Mouse (Mus musculus): ENCODE data around the gene Ttll6. TPM values are rescaled to one million over a fixed set of nuclear protein-coding genes. Genes with fewer than 3 reads are reported as not detected.

Gene Ttll6
- polyA plus RNA-seq, 1 experiment from 2014 or later: not detected

DNA sequence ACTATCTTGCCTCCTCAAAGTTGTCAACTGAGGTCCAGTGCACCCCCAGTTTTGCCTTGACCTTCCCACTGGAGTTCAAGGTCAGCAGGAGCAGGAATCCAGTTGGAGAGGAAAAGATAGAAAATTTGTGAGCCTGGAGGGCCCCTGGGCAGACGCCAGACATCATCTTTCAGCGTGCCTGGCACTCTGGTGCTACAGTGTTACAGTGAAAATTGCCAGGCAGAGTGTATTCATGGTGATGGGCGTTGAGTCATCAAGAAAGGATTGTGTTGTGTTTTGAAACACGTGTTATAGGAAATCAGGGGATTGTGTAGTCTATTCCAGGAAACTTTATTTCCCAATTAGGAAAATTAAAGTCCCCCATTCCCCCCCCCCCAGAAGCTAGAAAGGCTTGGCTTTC lies 10.2 kb downstream of the Ttll6 start:
- DNase-seq: no peak
- ATAC-seq (ENCODE audit: low FRiP score, low TSS enrichment): no peak
- Histone ChIP-seq H3K4me1 (ENCODE audit: control insufficient read depth, insufficient read depth, low read length) (no peaks in the 10 kb centered on the region), H3K36me3 (ENCODE audit: control insufficient read depth, insufficient read depth, low read length) (no peaks in the 10 kb centered on the region), H3K4me3 (replicated peaks; ENCODE audit: low read depth, low read length) (no peak overlapping the region), H3K9ac (replicated peaks; ENCODE audit: low read length) (no peak overlapping the region), H3K27ac (replicated peaks; ENCODE audit: low read depth, low read length) (no peak overlapping the region), H3K9me3 (ENCODE audit: control insufficient read depth, low read length) (no peaks in the 10 kb centered on the region), H3K27me3 (ENCODE audit: control insufficient read depth, insufficient read depth, low read length) (peaks cover 17% of the 10 kb centered on the region), H3K4me2 (ENCODE audit: low read length) (no peak overlapping the region)
- 69% methylated on average over 4 of the region's 4 CpGs for WGBS

- peak overlapping the region; percentile 26 for H3K4me2 ChIP-seq (ENCODE audit: low read length)
- no peak overlapping the region for H3K9ac ChIP-seq (replicated peaks; ENCODE audit: low read length)
- ATAC-seq (ENCODE audit: low FRiP score, low TSS enrichment) (no peak; the same call in 1 of the 2 replicates), DNase-seq (peak; percentile 88)
- H3K27me3 ChIP-seq (ENCODE audit: control insufficient read depth, insufficient read depth, low read length): peaks cover 17% of the 10 kb centered on the region
- H3K27ac ChIP-seq (replicated peaks; ENCODE audit: low read depth, low read length): no peak overlapping the region
- no peaks in the 10 kb centered on the region for H3K36me3 ChIP-seq (ENCODE audit: control insufficient read depth, insufficient read depth, low read length)
- H3K4me1 ChIP-seq (ENCODE audit: control insufficient read depth, insufficient read depth, low read length): no peaks in the 10 kb centered on the region
- no peaks in the 10 kb centered on the region for H3K9me3 ChIP-seq (ENCODE audit: control insufficient read depth, low read length)
- no peak overlapping the region for H3K4me3 ChIP-seq (replicated peaks; ENCODE audit: low read depth, low read length)
- 1% methylated on average over 15 of the region's 15 CpGs for WGBS
These were observed 12.2 kb downstream of the Ttll6 start for GRCm38 (mm10) chr11:96145622-96146270.

DNA sequence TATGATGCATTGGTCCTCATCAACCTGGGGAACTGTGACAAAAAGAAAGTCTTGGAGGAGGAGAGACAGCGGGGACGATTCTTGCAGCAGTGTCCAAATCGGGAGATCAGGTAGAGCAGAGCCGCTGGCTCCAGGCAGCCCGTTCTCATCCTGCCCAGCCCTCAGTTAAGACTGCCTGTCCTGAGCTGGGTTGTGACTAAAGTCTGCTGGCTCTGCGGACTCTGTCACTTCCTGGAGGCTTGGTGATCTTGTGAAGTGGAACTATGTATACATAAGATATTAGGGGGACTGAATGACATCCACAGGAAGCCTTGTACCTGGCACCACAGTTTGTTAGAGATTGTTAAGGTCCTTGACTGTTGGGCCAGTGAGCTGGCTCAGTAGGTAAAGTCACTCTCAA lies 13.9 kb downstream of the Ttll6 start:
- no peaks in the 10 kb centered on the region for H3K9me3 ChIP-seq (ENCODE audit: control insufficient read depth, low read length)
- no peak overlapping the region for H3K27ac ChIP-seq (replicated peaks; ENCODE audit: low read depth, low read length)
- H3K4me3 ChIP-seq (replicated peaks; ENCODE audit: low read depth, low read length): no peak overlapping the region
- H3K4me2 ChIP-seq (ENCODE audit: low read length): no peak overlapping the region
- no peak overlapping the region for H3K9ac ChIP-seq (replicated peaks; ENCODE audit: low read length)
- 78% methylated on average over 6 of the region's 6 CpGs for WGBS
- ATAC-seq (ENCODE audit: low FRiP score, low TSS enrichment) (no peak), DNase-seq (no peak)
- H3K36me3 ChIP-seq (ENCODE audit: control insufficient read depth, insufficient read depth, low read length): no peaks in the 10 kb centered on the region
- H3K4me1 ChIP-seq (ENCODE audit: control insufficient read depth, insufficient read depth, low read length): no peaks in the 10 kb centered on the region
- peaks cover 21% of the 10 kb centered on the region for H3K27me3 ChIP-seq (ENCODE audit: control insufficient read depth, insufficient read depth, low read length)

DNA sequence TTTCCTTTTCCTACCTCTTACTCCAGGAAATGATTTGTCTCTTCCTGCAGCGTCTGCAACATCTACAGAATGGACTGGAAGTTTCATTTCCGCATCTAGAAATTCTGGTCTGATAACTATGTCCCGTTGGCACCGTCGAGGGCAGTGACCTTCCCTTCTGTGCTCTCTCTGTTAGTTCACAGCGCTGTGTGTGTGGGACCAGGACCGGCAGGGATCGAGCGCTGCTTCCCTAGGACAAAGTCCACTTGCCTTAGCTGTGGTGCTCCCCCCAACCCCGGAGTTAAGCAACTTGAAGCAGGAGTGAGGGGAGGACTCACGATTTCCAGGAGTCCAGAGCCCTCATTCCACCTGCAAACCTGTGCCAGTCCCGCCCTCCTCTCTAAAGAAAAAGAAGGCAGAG lies 31.2 kb downstream of the Ttll6 start:
- peaks cover 52% of the 10 kb centered on the region for H3K27me3 ChIP-seq (ENCODE audit: control insufficient read depth, insufficient read depth, low read length)
- WGBS: 72% methylated on average over 12 of the region's 12 CpGs

DNA sequence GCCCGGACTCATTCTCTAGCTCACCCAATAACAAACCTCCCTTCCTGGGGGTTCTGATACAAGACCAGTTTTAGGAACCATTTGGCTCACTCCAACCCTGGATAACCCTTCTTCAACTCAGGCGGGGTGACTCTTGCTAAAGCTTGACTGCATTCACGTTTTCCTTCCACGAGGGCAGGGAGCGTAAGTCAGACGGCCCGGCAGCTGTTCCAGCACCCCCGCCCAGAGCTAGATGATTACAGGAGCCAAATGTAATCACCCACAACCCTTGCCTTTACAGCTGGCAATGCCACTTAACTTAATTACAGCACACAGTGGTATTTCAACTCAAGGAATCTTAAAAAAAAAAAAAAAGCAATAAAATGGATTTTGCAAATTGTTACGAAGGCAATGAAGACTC lies 34.5 kb downstream of the Ttll6 start:
- Histone ChIP-seq H3K36me3 (ENCODE audit: control insufficient read depth, insufficient read depth, low read length) (no peaks in the 10 kb centered on the region), H3K9ac (replicated peaks; ENCODE audit: low read length) (no peak overlapping the region), H3K4me2 (ENCODE audit: low read length) (no peak overlapping the region), H3K4me3 (replicated peaks; ENCODE audit: low read depth, low read length) (no peak overlapping the region), H3K4me1 (ENCODE audit: control insufficient read depth, insufficient read depth, low read length) (no peaks in the 10 kb centered on the region), H3K9me3 (ENCODE audit: control insufficient read depth, low read length) (no peaks in the 10 kb centered on the region), H3K27ac (replicated peaks; ENCODE audit: low read depth, low read length) (no peak overlapping the region), H3K27me3 (ENCODE audit: control insufficient read depth, insufficient read depth, low read length) (peaks cover 86% of the 10 kb centered on the region)
- ATAC-seq (ENCODE audit: low FRiP score, low TSS enrichment) (no peak), DNase-seq (no peak)
- 39% methylated on average over 9 of the region's 9 CpGs for WGBS

More for the DNA sequence above, 31.2 kb downstream of the Ttll6 start:
- H3K27ac ChIP-seq (replicated peaks; ENCODE audit: low read depth, low read length): no peak overlapping the region
- no peak overlapping the region for H3K4me2 ChIP-seq (ENCODE audit: low read length)
- H3K9me3 ChIP-seq (ENCODE audit: control insufficient read depth, low read length): no peaks in the 10 kb centered on the region
- DNase-seq (no peak), ATAC-seq (ENCODE audit: low FRiP score, low TSS enrichment) (no peak)
- H3K4me3 ChIP-seq (replicated peaks; ENCODE audit: low read depth, low read length): no peak overlapping the region
- H3K4me1 ChIP-seq (ENCODE audit: control insufficient read depth, insufficient read depth, low read length): no peaks in the 10 kb centered on the region
- no peaks in the 10 kb centered on the region for H3K36me3 ChIP-seq (ENCODE audit: control insufficient read depth, insufficient read depth, low read length)
- H3K9ac ChIP-seq (replicated peaks; ENCODE audit: low read length): no peak overlapping the region

DNA sequence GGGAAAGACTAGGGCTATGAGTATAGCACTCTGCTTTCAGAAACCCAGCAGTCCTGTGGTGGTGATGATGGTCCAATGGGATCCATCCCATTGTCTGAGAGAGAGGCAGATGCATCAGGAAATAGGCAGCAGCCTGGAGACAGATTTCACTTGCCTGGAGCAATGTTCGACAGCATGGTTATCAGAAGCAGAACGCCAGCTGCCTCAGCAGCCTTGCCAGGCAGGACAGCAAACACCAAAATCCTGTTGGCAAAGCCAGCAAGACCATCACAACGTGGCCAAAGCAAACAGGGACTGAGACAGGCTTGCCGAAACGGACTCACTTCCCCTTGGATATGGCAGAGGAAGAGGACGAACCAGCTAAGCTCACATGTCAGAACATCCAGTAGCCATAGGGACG lies 35.4 kb downstream of the Ttll6 start:
- Histone ChIP-seq H3K4me3 (replicated peaks; ENCODE audit: low read depth, low read length) (no peak overlapping the region), H3K27me3 (ENCODE audit: control insufficient read depth, insufficient read depth, low read length) (peaks cover 92% of the 10 kb centered on the region), H3K36me3 (ENCODE audit: control insufficient read depth, insufficient read depth, low read length) (no peaks in the 10 kb centered on the region), H3K9ac (replicated peaks; ENCODE audit: low read length) (no peak overlapping the region), H3K4me1 (ENCODE audit: control insufficient read depth, insufficient read depth, low read length) (no peaks in the 10 kb centered on the region), H3K4me2 (ENCODE audit: low read length) (no peak overlapping the region), H3K9me3 (ENCODE audit: control insufficient read depth, low read length) (no peaks in the 10 kb centered on the region), H3K27ac (replicated peaks; ENCODE audit: low read depth, low read length) (no peak overlapping the region)
- 15% methylated on average over 7 of the region's 7 CpGs for WGBS
- DNase-seq: no peak
- ATAC-seq (ENCODE audit: low FRiP score, low TSS enrichment): no peak

DNA sequence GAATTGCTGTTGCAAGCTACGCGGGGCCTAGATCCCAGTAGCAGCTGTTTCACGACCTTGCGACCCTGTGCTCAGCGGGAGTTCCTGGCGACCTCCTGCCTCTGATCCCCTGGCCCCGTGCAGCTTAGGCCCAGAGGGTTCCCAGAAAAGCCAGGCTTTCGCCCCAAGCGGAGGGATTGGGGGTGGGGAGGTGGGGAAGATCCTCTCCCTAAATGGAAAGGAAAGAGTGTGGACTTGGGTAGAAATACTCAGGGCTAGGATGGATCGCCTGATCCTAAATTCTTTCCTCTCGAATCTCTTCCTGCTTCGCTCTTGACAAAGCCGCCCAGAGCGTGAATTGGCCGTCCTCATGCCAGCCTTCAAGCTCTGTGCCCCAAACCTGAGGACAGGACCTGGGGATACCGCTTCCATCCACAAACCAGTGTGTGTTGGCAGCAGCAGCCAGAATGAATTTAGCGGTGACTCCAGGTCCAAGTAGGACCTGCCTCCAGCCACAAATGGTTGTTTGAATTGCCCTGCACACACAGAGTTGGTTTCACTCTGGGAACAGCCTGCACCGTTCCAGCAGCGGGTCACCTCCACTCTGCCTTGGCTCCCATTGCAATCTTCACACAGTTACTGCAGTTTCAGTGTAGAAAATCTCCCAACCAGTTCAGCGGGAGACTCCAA lies 37.3 kb downstream of the Ttll6 start:
- H3K4me1 ChIP-seq (ENCODE audit: control insufficient read depth, insufficient read depth, low read length): no peaks in the 10 kb centered on the region
- H3K4me2 ChIP-seq (ENCODE audit: low read length): no peak overlapping the region
- no peak for ATAC-seq (ENCODE audit: low FRiP score, low TSS enrichment)
- WGBS: under 1% methylated on average over 20 of the region's 20 CpGs
- no peak for DNase-seq
- H3K27me3 ChIP-seq (ENCODE audit: control insufficient read depth, insufficient read depth, low read length): peaks cover 99% of the 10 kb centered on the region
- no peak overlapping the region for H3K4me3 ChIP-seq (replicated peaks; ENCODE audit: low read depth, low read length)
- H3K9me3 ChIP-seq (ENCODE audit: control insufficient read depth, low read length): no peaks in the 10 kb centered on the region
- no peak overlapping the region for H3K9ac ChIP-seq (replicated peaks; ENCODE audit: low read length)
- H3K27ac ChIP-seq (replicated peaks; ENCODE audit: low read depth, low read length): no peak overlapping the region
- no peaks in the 10 kb centered on the region for H3K36me3 ChIP-seq (ENCODE audit: control insufficient read depth, insufficient read depth, low read length)

GRCm38 (mm10) chr11:96171601-96172000 lies 38.0 kb downstream of the Ttll6 start:
- no peaks in the 10 kb centered on the region for H3K9me3 ChIP-seq (ENCODE audit: control insufficient read depth, low read length)
- no peak overlapping the region for H3K4me2 ChIP-seq (ENCODE audit: low read length)
- H3K4me3 ChIP-seq (replicated peaks; ENCODE audit: low read depth, low read length): no peak overlapping the region
- H3K4me1 ChIP-seq (ENCODE audit: control insufficient read depth, insufficient read depth, low read length): no peaks in the 10 kb centered on the region
- peaks cover 99% of the 10 kb centered on the region for H3K27me3 ChIP-seq (ENCODE audit: control insufficient read depth, insufficient read depth, low read length)
- no peak overlapping the region for H3K27ac ChIP-seq (replicated peaks; ENCODE audit: low read depth, low read length)
- H3K9ac ChIP-seq (replicated peaks; ENCODE audit: low read length): no peak overlapping the region
- DNase-seq: no peak
- no peak for ATAC-seq (ENCODE audit: low FRiP score, low TSS enrichment)
- no peaks in the 10 kb centered on the region for H3K36me3 ChIP-seq (ENCODE audit: control insufficient read depth, insufficient read depth, low read length)
- WGBS: 3% methylated on average over 3 of the region's 3 CpGs
